Mouse (Mus musculus) adrenal gland, adult (tissue): ENCODE results near the gene Lrmda.

ENCODE experiments used
- DNase-seq, 2 experiments: peaks; one replicate each; pipeline ENCODE4 v3.0.0; 2022 to 2023; ENCODE audit warnings: low spot score in 1 of 2; ENCODE audit not compliant: inconsistent age in 2 of 2

Lrmda gene

GRCm38 (mm10) chr14:22621941-22622340 lies 602.4 kb downstream of the Lrmda start:
- peak; percentile 60 to 68 for DNase-seq

- peak in 1 of 2 experiments; percentile 46 for DNase-seq
Observed at GRCm38 (mm10) chr14:22627105-22627829, 607.8 kb downstream of the Lrmda start.

GRCm38 (mm10) chr14:22630361-22630867 lies 610.9 kb downstream of the Lrmda start:
- no peak for DNase-seq

- DNase-seq, result no peak
Observed at GRCm38 (mm10) chr14:22633612-22634011, 614.1 kb downstream of the Lrmda start.

GRCm38 (mm10) chr14:22643494-22643893 lies 624.0 kb downstream of the Lrmda start:
- no peak for DNase-seq

- DNase-seq, result peak; percentile 16 to 32
Observed at GRCm38 (mm10) chr14:22647879-22648611, 628.5 kb downstream of the Lrmda start.

GRCm38 (mm10) chr14:22649411-22649911 lies 629.9 kb downstream of the Lrmda start:
- DNase-seq, result no peak

GRCm38 (mm10) chr14:22649985-22650984 lies 630.8 kb downstream of the Lrmda start:
- DNase-seq, result peak in 1 of 2 experiments; percentile 58

- peak; percentile 14 to 64 for DNase-seq
Observed at GRCm38 (mm10) chr14:22651131-22651952, 631.8 kb downstream of the Lrmda start.

- no peak for DNase-seq
Observed at GRCm38 (mm10) chr14:22662496-22662895, 643.0 kb downstream of the Lrmda start.

GRCm38 (mm10) chr14:22666437-22666836 lies 646.9 kb downstream of the Lrmda start:
- no peak for DNase-seq

- no peak for DNase-seq
Observed at GRCm38 (mm10) chr14:22668302-22668701, 648.8 kb downstream of the Lrmda start.

GRCm38 (mm10) chr14:22668711-22669110 lies 649.2 kb downstream of the Lrmda start:
- no peak for DNase-seq

- DNase-seq, result no peak
Observed at GRCm38 (mm10) chr14:22673581-22673980, 654.1 kb downstream of the Lrmda start.

- no peak for DNase-seq
Observed at GRCm38 (mm10) chr14:22679008-22679704, 659.6 kb downstream of the Lrmda start.

- DNase-seq, result no peak
Observed at GRCm38 (mm10) chr14:22679705-22680643, 660.5 kb downstream of the Lrmda start.

GRCm38 (mm10) chr14:22686886-22687285 lies 667.4 kb downstream of the Lrmda start:
- no peak for DNase-seq

GRCm38 (mm10) chr14:22688399-22688798 lies 668.9 kb downstream of the Lrmda start:
- no peak for DNase-seq
